Mouse (Mus musculus) C2C12 (cell line): ENCODE results near the gene Pfkfb4. TPM values are rescaled to one million over a fixed set of nuclear protein-coding genes. Genes with fewer than 3 reads are reported as not detected.

Experiments
- H3K27me3 ChIP-seq: one replicate; pipeline ENCODE4 v1.6.1; 2011; ENCODE audit not compliant: control insufficient read depth, insufficient read depth, insufficient read length
- H3K36me3 ChIP-seq: one replicate; pipeline ENCODE4 v1.6.1; 2011; ENCODE audit not compliant: control insufficient read depth, insufficient read depth
- H3K4me3 ChIP-seq: one replicate; pipeline ENCODE4 v1.5.1; 2011; ENCODE audit warnings: mild to moderate bottlenecking, control low read depth; ENCODE audit not compliant: poor library complexity, insufficient read depth, severe bottlenecking
- H3K79me2 ChIP-seq: one replicate; pipeline ENCODE4 v1.6.1; 2011; ENCODE audit not compliant: control insufficient read depth, insufficient read depth
- H3K79me3 ChIP-seq: one replicate; pipeline ENCODE4 v1.6.1; 2011; ENCODE audit warnings: low read depth, control low read depth
- H3ac ChIP-seq: one replicate; pipeline ENCODE3; 2011; ENCODE audit warnings: low read depth; ENCODE audit not compliant: control insufficient read depth, insufficient read length
- CEBPB ChIP-seq: IDR thresholded peaks from one replicate; pipeline ENCODE4 v1.6.1; 2011; ENCODE audit warnings: low read depth, mild to moderate bottlenecking, control low read depth, moderate library complexity
- CTCF ChIP-seq: IDR thresholded peaks from one replicate; pipeline ENCODE4 v1.5.1; 2011; ENCODE audit not compliant: control insufficient read depth, insufficient read depth, insufficient read length
- FOSL1 ChIP-seq: IDR thresholded peaks from one replicate; pipeline ENCODE4 v1.8.0; 2011; ENCODE audit warnings: mild to moderate bottlenecking, low read length; ENCODE audit not compliant: poor library complexity, insufficient read depth, severe bottlenecking
- MAX ChIP-seq: IDR thresholded peaks from one replicate; pipeline ENCODE4 v1.6.1; 2011; ENCODE audit warnings: mild to moderate bottlenecking, control low read depth
- MYOD1 ChIP-seq: IDR thresholded peaks from one replicate; pipeline ENCODE4 v1.6.1; 2011; ENCODE audit warnings: low read depth; ENCODE audit not compliant: control insufficient read depth, insufficient read length
- MYOG ChIP-seq: IDR thresholded peaks from one replicate; pipeline ENCODE4 v1.6.1; 2011; ENCODE audit not compliant: control insufficient read depth, insufficient read length; ENCODE audit errors: extremely low read depth
- USF1 ChIP-seq: IDR thresholded peaks from one replicate; pipeline ENCODE4 v1.6.1; 2011; ENCODE audit warnings: low read depth, mild to moderate bottlenecking, control low read depth, moderate library complexity
- polyA plus RNA-seq: library from polyadenylated mRNA; unstranded; fragments of >200 nt; fragmentation: generic; extraction: Trizol; gene quantifications from one replicate; pipeline ENCODE4 v1.2.1, GENCODE M21; 2012; ENCODE audit warnings: missing spikeins

Gene Pfkfb4
- polyA plus RNA-seq, 1 experiment = 6.7 TPM

DNA sequence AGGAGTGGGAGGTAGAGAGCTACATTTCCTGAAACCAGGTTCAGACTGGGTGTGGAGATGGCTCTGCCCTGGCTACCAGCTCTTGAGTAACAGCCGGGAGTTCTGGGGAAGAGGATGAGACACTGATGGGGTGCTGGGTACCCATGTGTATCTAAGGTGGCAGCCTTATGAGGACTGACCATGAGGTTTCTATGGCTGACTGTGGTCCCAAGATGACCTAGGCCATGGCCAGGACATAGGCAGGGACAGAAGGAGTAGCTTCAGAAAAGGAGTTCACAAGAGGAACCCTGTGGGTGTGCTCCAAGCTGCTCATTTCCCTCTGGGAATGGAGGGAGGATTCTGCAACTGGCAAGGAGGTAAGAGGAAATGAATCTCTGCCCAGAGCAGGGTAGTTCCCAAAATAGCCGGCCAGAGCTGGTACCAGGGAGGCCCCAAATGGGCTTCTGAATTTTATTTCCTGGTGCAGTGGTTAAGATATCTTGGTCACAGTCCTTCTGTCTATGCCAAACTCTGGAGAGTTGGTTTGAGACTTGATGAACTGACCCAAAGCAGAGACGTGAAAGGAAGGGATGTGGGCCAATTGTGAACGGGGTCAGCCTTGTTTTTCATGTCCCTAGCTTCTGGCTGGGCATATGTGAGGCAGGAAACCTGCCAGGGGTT, 1.6 kb upstream of the Pfkfb4 start:
- no peak for TF ChIP-seq FOSL1
- Histone ChIP-seq H3K79me2 (peaks cover 32% of the 10 kb centered on the region), H3K36me3 (peaks cover 18% of the 10 kb centered on the region)

DNA sequence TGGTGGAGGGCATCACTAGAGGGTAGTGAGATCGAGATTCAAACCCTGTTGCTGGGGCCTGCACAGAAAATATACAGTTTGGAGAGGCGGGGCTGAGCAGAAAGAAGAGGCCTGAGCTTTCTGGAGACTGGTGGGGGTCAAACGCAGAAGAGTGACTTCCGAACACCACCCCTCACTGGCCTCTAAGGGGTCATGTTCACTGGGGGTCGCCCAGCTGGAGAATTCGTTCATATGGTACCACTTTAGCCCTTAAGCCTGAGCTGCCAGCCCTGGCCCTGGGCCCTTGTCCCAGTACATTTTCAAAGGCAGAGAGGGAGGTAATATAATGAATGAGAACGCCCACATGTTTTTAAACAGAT, 1.1 kb upstream of the Pfkfb4 start:
- Histone ChIP-seq H3K79me2 (peaks cover 34% of the 10 kb centered on the region), H3K36me3 (peaks cover 18% of the 10 kb centered on the region), H3K79me3 (peaks cover 4% of the 10 kb centered on the region), H3K4me3 (no peak overlapping the region), H3ac (no peak overlapping the region), H3K27me3 (no peaks in the 10 kb centered on the region)
- TF ChIP-seq MAX (no peak), CEBPB (no peak), MYOG (no peak), USF1 (no peak), FOSL1 (no peak), CTCF (no peak), MYOD1 (no peak)

More for the DNA sequence above, 1.6 kb upstream of the Pfkfb4 start:
- H3ac ChIP-seq = no peak overlapping the region
- H3K79me3 ChIP-seq = peaks cover 4% of the 10 kb centered on the region
- no peaks in the 10 kb centered on the region for H3K27me3 ChIP-seq
- no peak overlapping the region for H3K4me3 ChIP-seq

DNA sequence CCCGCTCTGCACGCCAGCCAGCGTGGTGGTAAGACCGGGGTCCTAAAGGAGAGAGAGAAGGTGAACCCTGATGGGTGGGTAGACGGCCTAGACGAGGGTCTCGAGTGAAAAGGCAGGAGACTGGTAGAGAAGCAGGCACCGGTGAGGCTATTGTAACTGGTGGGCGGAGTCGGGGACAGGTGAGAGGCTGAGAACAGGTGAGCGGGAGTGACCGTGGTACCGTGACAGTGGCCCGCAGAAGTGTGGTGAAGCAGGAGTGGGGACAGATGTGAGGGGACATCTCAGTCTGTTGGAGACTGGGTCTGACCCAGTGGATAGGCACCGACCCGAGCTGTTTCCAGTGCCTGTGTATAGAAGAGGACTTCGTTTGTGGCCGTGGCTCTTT, 499 bp downstream of the Pfkfb4 start:
- Histone ChIP-seq H3ac (peak overlapping the region; percentile 33), H3K79me2 (peaks cover 34% of the 10 kb centered on the region), H3K79me3 (peaks cover 4% of the 10 kb centered on the region), H3K27me3 (no peaks in the 10 kb centered on the region), H3K4me3 (peak overlapping the region; percentile 41), H3K36me3 (peaks cover 5% of the 10 kb centered on the region)
- TF ChIP-seq USF1 (no peak), MYOG (no peak), CTCF (no peak), CEBPB (no peak), FOSL1 (no peak), MYOD1 (no peak), MAX (no peak)

DNA sequence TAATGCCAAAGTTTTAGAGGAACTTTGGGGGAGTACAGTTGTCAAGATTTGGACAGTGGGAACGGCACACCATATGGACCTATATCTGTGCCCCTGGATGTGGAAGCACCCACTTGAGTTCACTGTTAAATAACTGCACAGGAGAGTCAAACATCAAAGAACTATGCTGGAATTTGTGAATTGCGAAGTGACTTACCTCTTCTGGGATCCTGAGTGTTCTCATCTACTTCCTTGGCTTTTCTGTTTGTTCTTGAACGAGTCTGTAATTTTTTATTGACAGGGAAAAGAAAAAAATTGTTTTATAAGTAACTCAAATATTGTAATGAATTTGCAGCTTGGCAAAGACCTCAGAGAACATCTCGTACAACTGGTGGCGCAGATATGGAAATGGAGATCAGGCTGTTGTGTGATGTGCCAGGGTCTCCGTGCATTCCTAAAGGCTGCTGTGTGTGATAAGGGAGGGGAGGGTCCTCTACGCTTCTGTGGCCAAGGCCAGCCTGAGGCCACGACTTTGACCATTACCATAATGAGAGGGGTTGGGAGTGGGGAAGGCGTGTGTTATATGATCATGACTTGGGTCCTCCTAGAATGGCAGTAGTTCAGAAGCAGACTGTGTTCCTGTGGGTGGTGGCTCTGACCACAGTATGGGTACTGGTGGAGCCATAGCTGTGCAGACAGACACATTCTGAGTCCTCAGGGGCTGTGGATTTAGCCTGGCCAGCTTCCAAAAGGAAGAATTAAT, 1.2 kb downstream of the Pfkfb4 start:
- Histone ChIP-seq H3K4me3 (no peak overlapping the region), H3K79me3 (peaks cover 4% of the 10 kb centered on the region), H3ac (no peak overlapping the region), H3K36me3 (no peaks in the 10 kb centered on the region), H3K27me3 (no peaks in the 10 kb centered on the region), H3K79me2 (peaks cover 34% of the 10 kb centered on the region)
- TF ChIP-seq CEBPB = no peak

DNA sequence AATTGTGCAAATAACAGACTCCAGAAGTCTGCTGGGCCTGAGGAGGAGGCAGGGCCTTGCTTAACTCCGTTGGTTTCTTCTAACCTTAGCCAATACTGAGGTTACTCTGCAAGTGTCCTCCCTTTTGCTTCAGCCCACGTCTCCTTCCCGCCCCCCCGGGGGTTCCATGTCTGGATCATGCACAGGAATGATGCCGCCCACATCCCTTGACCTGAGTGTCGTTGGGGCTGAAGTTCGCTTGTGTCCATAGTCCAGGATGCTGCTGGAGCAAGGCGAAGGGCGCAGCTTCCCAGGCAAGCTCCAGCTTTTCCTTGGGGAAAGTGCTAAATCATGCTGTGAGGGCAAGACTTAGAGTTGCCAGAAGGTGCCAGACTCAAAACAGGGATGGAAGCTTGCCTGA, 4.8 kb downstream of the Pfkfb4 start:
- Histone ChIP-seq H3K27me3 (no peaks in the 10 kb centered on the region), H3K36me3 (no peaks in the 10 kb centered on the region), H3K79me2 (peaks cover 34% of the 10 kb centered on the region), H3K79me3 (peaks cover 4% of the 10 kb centered on the region), H3ac (no peak overlapping the region), H3K4me3 (no peak overlapping the region)
- TF ChIP-seq MYOG (no peak), USF1 (no peak), FOSL1 (no peak), CTCF (no peak), MYOD1 (no peak), CEBPB (no peak), MAX (no peak)

DNA sequence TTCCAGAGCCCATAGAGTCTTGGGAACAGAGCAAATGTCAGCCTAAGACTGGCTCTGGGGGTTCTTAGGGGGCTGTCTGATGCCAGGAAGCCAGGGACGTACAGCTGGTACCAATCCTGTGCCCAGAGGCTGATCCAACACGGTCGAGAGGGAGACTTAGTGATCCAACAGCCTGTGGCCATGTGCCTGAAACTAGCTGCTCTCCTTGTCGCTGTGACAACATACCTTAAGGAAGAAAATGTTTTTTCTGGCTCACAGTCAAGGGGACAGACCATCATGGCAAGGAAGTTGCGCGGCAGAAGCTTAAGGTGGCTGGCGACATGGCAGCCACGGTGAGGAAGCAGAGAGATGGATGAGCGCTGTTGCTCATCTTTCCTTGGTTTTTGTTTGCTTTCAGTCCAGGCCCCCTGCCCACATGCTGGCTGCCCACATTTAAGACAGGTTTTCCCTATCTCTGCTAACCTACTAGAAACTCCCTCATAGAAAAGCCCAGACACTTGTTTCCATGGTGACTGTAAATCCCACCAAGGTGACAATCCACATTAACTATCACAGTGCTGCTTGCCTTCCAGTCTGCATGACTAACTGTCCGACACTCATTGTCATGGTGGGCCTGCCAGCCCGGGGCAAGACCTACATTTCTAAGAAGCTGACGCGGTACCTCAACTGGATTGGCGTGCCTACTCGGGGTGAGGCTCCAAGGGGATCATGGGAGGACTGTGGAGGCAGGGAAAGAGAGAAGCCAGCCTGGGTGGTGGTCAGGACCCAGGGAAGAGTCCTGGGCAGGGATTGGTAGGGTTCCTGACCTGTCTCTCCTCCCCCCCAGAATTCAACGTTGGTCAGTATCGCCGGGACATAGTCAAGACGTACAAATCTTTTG, 6.9 kb downstream of the Pfkfb4 start:
- H3K36me3 ChIP-seq = no peaks in the 10 kb centered on the region
- TF ChIP-seq CEBPB (no peak), MAX (no peak), MYOD1 (no peak), CTCF (no peak), MYOG (no peak), USF1 (no peak), FOSL1 (no peak)
- H3K79me3 ChIP-seq = peaks cover 2% of the 10 kb centered on the region
- peaks cover 16% of the 10 kb centered on the region for H3K79me2 ChIP-seq
- no peaks in the 10 kb centered on the region for H3K27me3 ChIP-seq
- H3ac ChIP-seq = no peak overlapping the region
- H3K4me3 ChIP-seq = no peak overlapping the region
